Mouse (Mus musculus): ENCODE results near the gene Brk1. TPM values are rescaled to one million over a fixed set of nuclear protein-coding genes. Genes with fewer than 3 reads are reported as not detected.

The Brk1 gene
- polyA plus RNA-seq, 1 experiment from 2014 or later = 217 TPM

DNA sequence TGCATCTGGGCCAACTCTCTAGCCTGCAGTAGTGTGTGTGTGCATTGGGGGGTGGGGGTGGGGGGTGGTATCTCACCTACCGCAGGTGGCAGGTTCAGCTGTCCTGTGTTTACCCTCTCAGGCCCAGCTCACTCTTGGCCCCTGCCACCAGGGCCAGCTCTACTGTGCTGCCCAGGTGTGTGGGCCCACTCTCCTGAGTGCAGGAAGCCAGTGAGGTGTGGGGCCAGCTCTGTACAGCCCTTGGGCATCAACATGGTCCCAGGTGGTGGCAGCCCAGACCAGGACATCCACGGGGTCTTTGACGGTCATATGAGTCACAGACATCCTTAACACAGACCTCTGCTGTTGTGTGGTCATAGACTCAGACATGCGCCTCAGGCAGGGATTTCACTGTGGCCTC lies 28.3 kb downstream of the Brk1 start:
- Histone ChIP-seq H3K27ac (replicated peaks) (no peak overlapping the region), H3K4me1 (no peaks in the 10 kb centered on the region), H3K27me3 (ENCODE audit: low read depth, poor library complexity, severe bottlenecking) (no peaks in the 10 kb centered on the region), H3K36me3 (peaks cover 61% of the 10 kb centered on the region), H3K4me3 (no peak overlapping the region), H3K9me3 (replicated peaks) (no peaks in the 10 kb centered on the region)
- WGBS = 91% methylated on average over 4 of the region's 4 CpGs
- DNase-seq (ENCODE audit: low spot score) = no peak

- Histone ChIP-seq H3K36me3 (peaks cover 7% of the 10 kb centered on the region), H3K27ac (replicated peaks) (peak within 1 kb of the TSS; percentile 71), H3K9me3 (replicated peaks) (no peaks in the 10 kb centered on the region), H3K27me3 (ENCODE audit: low read depth, poor library complexity, severe bottlenecking) (no peaks in the 10 kb centered on the region), H3K4me3 (peak within 1 kb of the TSS; percentile 58), H3K4me1 (peaks cover 11% of the 10 kb centered on the region)
- 9% methylated on average over 37 of the region's 37 CpGs for WGBS
- peak; percentile 91 for DNase-seq (ENCODE audit: low spot score)
Measured at GRCm38 (mm10) chr6:113638302-113639040, 33.9 kb downstream of the Brk1 start, which contains the start of gene Irak2. Irak2 (plus strand) TSS chr6:113638467.

DNA sequence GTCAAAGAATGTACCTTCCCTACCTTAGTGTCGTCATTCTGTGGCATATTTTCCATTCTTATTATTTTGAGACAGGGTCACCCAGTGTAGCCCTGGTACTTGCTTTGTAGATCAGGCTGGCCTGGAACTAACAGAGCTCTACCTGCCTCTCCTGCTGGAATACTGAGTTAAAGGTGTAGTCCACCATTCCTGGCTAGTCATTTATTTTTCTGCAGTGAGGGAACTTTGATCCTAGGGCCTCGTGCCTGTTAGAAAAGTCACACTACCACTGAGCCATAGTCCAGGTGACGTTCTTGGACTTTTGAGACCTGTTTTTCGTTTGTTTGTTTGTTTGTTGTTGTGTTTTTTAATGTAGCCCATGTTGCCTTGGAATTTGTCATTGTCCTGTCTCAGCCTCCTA lies 34.6 kb downstream of the Brk1 start:
- peaks cover under 1% of the 10 kb centered on the region for H3K36me3 ChIP-seq
- DNase-seq (ENCODE audit: low spot score) = no peak
- H3K4me3 ChIP-seq = no peak overlapping the region
- 90% methylated on average over 4 of the region's 4 CpGs for WGBS
- H3K27ac ChIP-seq (replicated peaks) = no peak overlapping the region
- peaks cover 11% of the 10 kb centered on the region for H3K4me1 ChIP-seq
- no peaks in the 10 kb centered on the region for H3K9me3 ChIP-seq (replicated peaks)
- no peaks in the 10 kb centered on the region for H3K27me3 ChIP-seq (ENCODE audit: low read depth, poor library complexity, severe bottlenecking)

- Histone ChIP-seq H3K4me1 (peaks cover 11% of the 10 kb centered on the region), H3K27ac (replicated peaks) (no peak overlapping the region), H3K36me3 (no peaks in the 10 kb centered on the region), H3K27me3 (ENCODE audit: low read depth, poor library complexity, severe bottlenecking) (no peaks in the 10 kb centered on the region), H3K4me3 (no peak overlapping the region), H3K9me3 (replicated peaks) (no peaks in the 10 kb centered on the region)
- WGBS = 90% methylated on average over 8 of the region's 8 CpGs
- DNase-seq (ENCODE audit: low spot score) = no peak
Measured at GRCm38 (mm10) chr6:113642605-113643004, 38.0 kb downstream of the Brk1 start.

GRCm38 (mm10) chr6:113643021-113643420 lies 38.4 kb downstream of the Brk1 start:
- H3K4me3 ChIP-seq = no peak overlapping the region
- DNase-seq (ENCODE audit: low spot score) = no peak
- no peaks in the 10 kb centered on the region for H3K27me3 ChIP-seq (ENCODE audit: low read depth, poor library complexity, severe bottlenecking)
- H3K4me1 ChIP-seq = peaks cover 11% of the 10 kb centered on the region
- 87% methylated on average over 4 of the region's 4 CpGs for WGBS
- no peaks in the 10 kb centered on the region for H3K36me3 ChIP-seq
- no peak overlapping the region for H3K27ac ChIP-seq (replicated peaks)
- no peaks in the 10 kb centered on the region for H3K9me3 ChIP-seq (replicated peaks)

- 99% methylated on average over 2 of the region's 2 CpGs for WGBS
- peaks cover 7% of the 10 kb centered on the region; the same call in 1 of the 2 replicates for H3K4me1 ChIP-seq
Measured at GRCm38 (mm10) chr6:113643967-113644366, 39.4 kb downstream of the Brk1 start.

DNA sequence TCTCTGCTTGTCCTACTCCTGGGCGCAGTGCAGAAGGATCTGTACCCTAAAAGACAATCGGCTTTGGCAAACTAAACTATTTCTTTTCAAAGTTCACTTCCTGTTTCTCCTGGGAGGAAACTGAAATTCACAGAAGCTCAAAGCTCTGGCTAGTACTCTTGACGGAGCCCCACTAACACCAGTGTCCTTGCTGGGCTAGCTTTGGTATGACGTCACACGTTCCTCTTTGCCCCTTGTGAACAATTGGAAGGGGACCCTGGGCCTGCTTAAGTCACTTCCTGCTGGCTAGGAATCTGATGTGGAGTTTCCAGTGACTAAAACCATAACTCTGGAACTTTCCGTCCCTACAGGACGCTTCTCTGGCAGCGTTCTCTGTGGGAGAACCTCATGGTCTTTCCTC lies 40.2 kb downstream of the Brk1 start:
- DNase-seq (ENCODE audit: low spot score) = no peak
- Histone ChIP-seq H3K9me3 (replicated peaks) (no peaks in the 10 kb centered on the region), H3K27ac (replicated peaks) (no peak overlapping the region), H3K4me3 (no peak overlapping the region), H3K4me1 (peaks cover 8% of the 10 kb centered on the region; the same call in 1 of the 2 replicates), H3K36me3 (no peaks in the 10 kb centered on the region), H3K27me3 (ENCODE audit: low read depth, poor library complexity, severe bottlenecking) (no peaks in the 10 kb centered on the region)
- WGBS = 86% methylated on average over 8 of the region's 8 CpGs

More at GRCm38 (mm10) chr6:113643967-113644366, 39.4 kb downstream of the Brk1 start:
- Histone ChIP-seq H3K27ac (replicated peaks) (no peak overlapping the region), H3K27me3 (ENCODE audit: low read depth, poor library complexity, severe bottlenecking) (no peaks in the 10 kb centered on the region), H3K4me3 (no peak overlapping the region), H3K9me3 (replicated peaks) (no peaks in the 10 kb centered on the region), H3K36me3 (no peaks in the 10 kb centered on the region)
- DNase-seq (ENCODE audit: low spot score) = no peak

GRCm38 (mm10) chr6:113649346-113650196 lies 45.0 kb downstream of the Brk1 start:
- no peaks in the 10 kb centered on the region for H3K27me3 ChIP-seq (ENCODE audit: low read depth, poor library complexity, severe bottlenecking)
- DNase-seq (ENCODE audit: low spot score) = no peak
- no peaks in the 10 kb centered on the region for H3K36me3 ChIP-seq
- H3K27ac ChIP-seq (replicated peaks) = no peak overlapping the region
- peaks cover 4% of the 10 kb centered on the region; the same call in 1 of the 2 replicates for H3K4me1 ChIP-seq
- H3K4me3 ChIP-seq = no peak overlapping the region
- H3K9me3 ChIP-seq (replicated peaks) = no peaks in the 10 kb centered on the region
- WGBS = 85% methylated on average over 7 of the region's 7 CpGs

DNA sequence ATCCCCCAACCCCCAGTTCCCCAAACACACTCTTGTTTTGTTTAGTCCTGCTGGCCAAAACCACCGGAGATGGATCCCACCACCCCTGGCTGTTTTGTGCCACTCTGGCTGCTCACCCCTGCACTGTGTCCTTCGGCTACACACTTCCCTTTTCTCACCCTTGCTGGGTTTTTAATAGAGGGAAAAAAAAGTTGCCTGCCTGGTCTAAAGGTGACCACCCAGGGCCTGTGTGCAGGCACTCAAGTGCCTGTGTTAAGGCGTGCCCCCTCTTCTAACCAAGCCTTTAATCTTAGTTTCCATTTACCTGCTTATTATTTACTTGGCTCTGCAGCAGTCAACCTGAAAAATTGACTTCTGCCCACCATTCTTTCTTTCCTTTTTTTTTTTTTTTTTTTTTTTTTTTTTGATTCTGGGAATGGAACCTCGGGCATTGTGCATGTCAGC lies 45.6 kb downstream of the Brk1 start:
- H3K27ac ChIP-seq (replicated peaks) = no peak overlapping the region
- no peak for DNase-seq (ENCODE audit: low spot score)
- H3K4me1 ChIP-seq = peaks cover 4% of the 10 kb centered on the region; the same call in 1 of the 2 replicates
- H3K27me3 ChIP-seq (ENCODE audit: low read depth, poor library complexity, severe bottlenecking) = no peaks in the 10 kb centered on the region
- H3K9me3 ChIP-seq (replicated peaks) = no peaks in the 10 kb centered on the region
- no peaks in the 10 kb centered on the region for H3K36me3 ChIP-seq
- no peak overlapping the region for H3K4me3 ChIP-seq
- 79% methylated on average over 4 of the region's 4 CpGs for WGBS

- WGBS = 76% methylated on average over 3 of the region's 3 CpGs
- no peaks in the 10 kb centered on the region for H3K36me3 ChIP-seq
- DNase-seq (ENCODE audit: low spot score) = no peak
- no peaks in the 10 kb centered on the region for H3K27me3 ChIP-seq (ENCODE audit: low read depth, poor library complexity, severe bottlenecking)
- H3K27ac ChIP-seq (replicated peaks) = no peak overlapping the region
- H3K4me1 ChIP-seq = peaks cover 4% of the 10 kb centered on the region; the same call in 1 of the 2 replicates
- H3K9me3 ChIP-seq (replicated peaks) = no peaks in the 10 kb centered on the region
- no peak overlapping the region for H3K4me3 ChIP-seq
Measured at GRCm38 (mm10) chr6:113651626-113652025, 47.1 kb downstream of the Brk1 start.

- Histone ChIP-seq H3K27me3 (ENCODE audit: low read depth, poor library complexity, severe bottlenecking) (no peaks in the 10 kb centered on the region), H3K9me3 (replicated peaks) (no peaks in the 10 kb centered on the region), H3K36me3 (no peaks in the 10 kb centered on the region), H3K27ac (replicated peaks) (no peak overlapping the region), H3K4me3 (no peak overlapping the region), H3K4me1 (peaks cover 4% of the 10 kb centered on the region; the same call in 1 of the 2 replicates)
- no peak for DNase-seq (ENCODE audit: low spot score)
- WGBS = 88% methylated on average over 7 of the region's 7 CpGs
Measured at GRCm38 (mm10) chr6:113653551-113653950, 49.0 kb downstream of the Brk1 start.

DNA sequence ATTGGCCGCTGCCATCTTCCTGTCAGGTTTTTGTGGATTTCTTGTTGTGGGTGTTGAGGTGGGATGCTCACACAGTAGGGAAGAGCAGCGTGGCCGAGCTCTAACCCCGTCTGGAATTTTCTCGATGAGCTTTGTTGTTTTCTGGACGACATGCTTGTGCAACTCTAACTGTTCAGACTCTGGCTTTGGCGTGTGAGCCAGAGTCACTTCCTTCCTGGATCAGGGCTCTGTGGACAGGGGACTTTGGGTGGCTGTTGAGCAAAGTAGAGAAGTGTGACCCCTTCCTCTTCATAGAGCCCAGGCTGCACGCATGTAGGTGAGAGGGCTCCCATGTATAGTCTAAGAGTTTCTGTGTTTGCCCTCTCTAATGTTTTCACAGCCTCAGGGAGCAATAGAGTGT lies 49.5 kb downstream of the Brk1 start:
- Histone ChIP-seq H3K27me3 (ENCODE audit: low read depth, poor library complexity, severe bottlenecking) (no peaks in the 10 kb centered on the region), H3K36me3 (no peaks in the 10 kb centered on the region), H3K4me1 (no peaks in the 10 kb centered on the region), H3K9me3 (replicated peaks) (no peaks in the 10 kb centered on the region), H3K4me3 (no peak overlapping the region), H3K27ac (replicated peaks) (no peak overlapping the region)
- WGBS = 86% methylated on average over 8 of the region's 8 CpGs
- DNase-seq (ENCODE audit: low spot score) = no peak

Measured in midbrain, embryonic 10.5 days (tissue).